Mouse (Mus musculus) kidney, embryonic 15.5 days (tissue): ENCODE measurements around the gene Rab21. TPM values are rescaled to one million over a fixed set of nuclear protein-coding genes. Genes with fewer than 3 reads are reported as not detected.

Experiments used
- ATAC-seq: fragments of 200-750 bp; cut with Nextera tagmentation; replicated peaks from 2 replicates; pipeline ENCODE4 v1.8.0; 2017; ENCODE audit warnings: moderate TSS enrichment; ENCODE audit not compliant: low FRiP score
- H3K27ac ChIP-seq: fragments of 300-500 bp; sonication (generic); 2 replicates; pipeline ENCODE4 v1.5.1; 2015; ENCODE audit warnings: mild to moderate bottlenecking, inconsistent platforms
- H3K27me3 ChIP-seq: fragments of 300-500 bp; sonication (generic); 2 replicates; pipeline ENCODE4 v1.6.1; 2015; ENCODE audit warnings: inconsistent platforms
- H3K36me3 ChIP-seq: fragments of 300-500 bp; sonication (generic); 2 replicates; pipeline ENCODE4 v1.6.1; 2015; ENCODE audit warnings: inconsistent platforms
- H3K4me1 ChIP-seq: fragments of 300-500 bp; sonication (generic); 2 replicates; pipeline ENCODE4 v1.6.1; 2015; ENCODE audit warnings: inconsistent platforms
- H3K4me2 ChIP-seq: fragments of 300-500 bp; sonication (generic); 2 replicates; pipeline ENCODE4 v1.6.1; 2015; ENCODE audit warnings: moderate library complexity, mild to moderate bottlenecking, inconsistent platforms
- H3K4me3 ChIP-seq: fragments of 300-500 bp; sonication (generic); replicated peaks from 2 replicates; pipeline ENCODE4 v1.5.1; 2015; ENCODE audit warnings: mild to moderate bottlenecking, inconsistent platforms
- H3K9ac ChIP-seq: fragments of 300-500 bp; sonication (generic); 2 replicates; pipeline ENCODE4 v1.6.1; 2015; ENCODE audit warnings: mild to moderate bottlenecking, inconsistent platforms
- H3K9me3 ChIP-seq: fragments of 300-500 bp; sonication (generic); replicated peaks from 2 replicates; pipeline ENCODE4 v1.6.1; 2016; ENCODE audit warnings: inconsistent platforms
- WGBS: fragments of 180-500 bp; shearing (Covaris S2); methylation state at CpG from one replicate; pipeline ENCODE4 v1.1.7; 2015; ENCODE audit warnings: mixed read lengths; 5-methylcytosine and 5-hydroxymethylcytosine counted together
- polyA plus RNA-seq: library from polyadenylated mRNA; unstranded; fragments of >200 nt; fragmentation: Nextera tagmentation; extraction: Ambion mirVana; gene quantifications from 2 replicates; pipeline ENCODE4 v1.2.1, GENCODE M21; 2015

Rab21 gene
- polyA plus RNA-seq: 5.3 and 5.4 TPM in 2 replicates

- Histone ChIP-seq H3K27ac (peak within 1 kb of the TSS; percentile 96), H3K9ac (peak within 1 kb of the TSS; percentile 92), H3K4me1 (peaks cover 42% of the 10 kb centered on the region), H3K9me3 (no peaks in the 10 kb centered on the region), H3K4me3 (peak within 1 kb of the TSS; percentile 80), H3K27me3 (no peaks in the 10 kb centered on the region), H3K36me3 (no peaks in the 10 kb centered on the region), H3K4me2 (peak within 1 kb of the TSS; percentile 73)
- under 1% methylated on average over 44 of the region's 48 CpGs for WGBS
- peak; percentile 91 for ATAC-seq
These were observed at the start of gene Rab21 for GRCm38 (mm10) chr10:115315473-115316171. TSS of gene Rab21 (minus strand) at chr10:115315594.

GRCm38 (mm10) chr10:115363151-115363550 lies 47.8 kb upstream of the Rab21 start:
- peaks cover under 1% of the 10 kb centered on the region; the same call in 1 of the 2 replicates for H3K36me3 ChIP-seq
- no peak overlapping the region for H3K9ac ChIP-seq
- peak overlapping the region; percentile 68 for H3K4me2 ChIP-seq
- ATAC-seq: no peak
- no peak overlapping the region for H3K27ac ChIP-seq
- H3K4me1 ChIP-seq: peaks cover 14% of the 10 kb centered on the region
- no peaks in the 10 kb centered on the region for H3K9me3 ChIP-seq
- no peaks in the 10 kb centered on the region for H3K27me3 ChIP-seq
- H3K4me3 ChIP-seq: peak overlapping the region; percentile 60
- 81% methylated on average over 4 of the region's 4 CpGs for WGBS

GRCm38 (mm10) chr10:115362623-115362964 lies 47.2 kb upstream of the Rab21 start:
- Histone ChIP-seq H3K27me3 (no peaks in the 10 kb centered on the region), H3K9ac (peak overlapping the region; percentile 40), H3K4me2 (peak overlapping the region; percentile 68), H3K4me3 (peak overlapping the region; percentile 60), H3K4me1 (peaks cover 14% of the 10 kb centered on the region), H3K36me3 (peaks cover 4% of the 10 kb centered on the region; the same call in 1 of the 2 replicates), H3K9me3 (no peaks in the 10 kb centered on the region), H3K27ac (peak overlapping the region; percentile 96)
- WGBS: 8% methylated on average over 9 of the region's 9 CpGs
- ATAC-seq: peak; percentile 5

GRCm38 (mm10) chr10:115361840-115362622 lies 46.6 kb upstream of the Rab21 start, which contains the start of gene Tmem19:
TSS of gene Tmem19 (minus strand) at chr10:115362501.
- WGBS: under 1% methylated on average over 42 of the region's 58 CpGs
- H3K27me3 ChIP-seq: no peaks in the 10 kb centered on the region
- peak within 1 kb of the TSS; percentile 96 for H3K27ac ChIP-seq
- peak within 1 kb of the TSS; percentile 40 for H3K9ac ChIP-seq
- H3K4me1 ChIP-seq: peaks cover 14% of the 10 kb centered on the region
- ATAC-seq: peak; percentile 100
- H3K9me3 ChIP-seq: no peaks in the 10 kb centered on the region
- peak within 1 kb of the TSS; percentile 60 for H3K4me3 ChIP-seq
- H3K36me3 ChIP-seq: peaks cover 8% of the 10 kb centered on the region
- H3K4me2 ChIP-seq: peak within 1 kb of the TSS; percentile 68

GRCm38 (mm10) chr10:115359066-115359465 lies 43.7 kb upstream of the Rab21 start:
- H3K4me1 ChIP-seq: peaks cover 14% of the 10 kb centered on the region
- no peak overlapping the region for H3K4me2 ChIP-seq
- H3K27me3 ChIP-seq: no peaks in the 10 kb centered on the region
- 89% methylated on average over 7 of the region's 7 CpGs for WGBS
- H3K27ac ChIP-seq: no peak overlapping the region
- no peak overlapping the region for H3K9ac ChIP-seq
- no peaks in the 10 kb centered on the region for H3K9me3 ChIP-seq
- H3K36me3 ChIP-seq: peaks cover 25% of the 10 kb centered on the region
- no peak overlapping the region for H3K4me3 ChIP-seq
- no peak for ATAC-seq

GRCm38 (mm10) chr10:115358216-115358919 lies 43.0 kb upstream of the Rab21 start:
- no peak for ATAC-seq
- no peaks in the 10 kb centered on the region for H3K27me3 ChIP-seq
- H3K4me2 ChIP-seq: no peak overlapping the region
- peaks cover 25% of the 10 kb centered on the region for H3K36me3 ChIP-seq
- WGBS: 93% methylated on average over 17 of the region's 17 CpGs
- peaks cover 14% of the 10 kb centered on the region for H3K4me1 ChIP-seq
- H3K9ac ChIP-seq: no peak overlapping the region
- no peak overlapping the region for H3K4me3 ChIP-seq
- H3K9me3 ChIP-seq: no peaks in the 10 kb centered on the region
- no peak overlapping the region for H3K27ac ChIP-seq

- WGBS: 91% methylated on average over 6 of the region's 7 CpGs
- ATAC-seq: no peak
- H3K9me3 ChIP-seq: no peaks in the 10 kb centered on the region
These were observed 40.7 kb upstream of the Rab21 start for GRCm38 (mm10) chr10:115356106-115356505.

GRCm38 (mm10) chr10:115355016-115355415 lies 39.6 kb upstream of the Rab21 start:
- Histone ChIP-seq H3K9ac (no peak overlapping the region), H3K27ac (no peak overlapping the region), H3K9me3 (no peaks in the 10 kb centered on the region), H3K4me2 (no peak overlapping the region), H3K36me3 (peaks cover 25% of the 10 kb centered on the region), H3K27me3 (no peaks in the 10 kb centered on the region), H3K4me1 (no peaks in the 10 kb centered on the region), H3K4me3 (no peak overlapping the region)
- WGBS: 94% methylated on average over 6 of the region's 6 CpGs
- ATAC-seq: no peak

More at GRCm38 (mm10) chr10:115356106-115356505, 40.7 kb upstream of the Rab21 start:
- Histone ChIP-seq H3K4me1 (peaks cover 1% of the 10 kb centered on the region; the same call in 1 of the 2 replicates), H3K27me3 (no peaks in the 10 kb centered on the region), H3K36me3 (peaks cover 25% of the 10 kb centered on the region), H3K4me3 (no peak overlapping the region), H3K4me2 (no peak overlapping the region), H3K27ac (no peak overlapping the region), H3K9ac (no peak overlapping the region)

GRCm38 (mm10) chr10:115354553-115354952 lies 39.2 kb upstream of the Rab21 start:
- Histone ChIP-seq H3K27ac (no peak overlapping the region), H3K9ac (no peak overlapping the region), H3K9me3 (no peaks in the 10 kb centered on the region), H3K4me1 (no peaks in the 10 kb centered on the region), H3K4me3 (no peak overlapping the region), H3K4me2 (no peak overlapping the region), H3K27me3 (no peaks in the 10 kb centered on the region), H3K36me3 (peaks cover 25% of the 10 kb centered on the region)
- 73% methylated on average over 6 of the region's 6 CpGs for WGBS
- ATAC-seq: no peak

- Histone ChIP-seq H3K27me3 (no peaks in the 10 kb centered on the region), H3K9me3 (no peaks in the 10 kb centered on the region), H3K4me3 (no peak overlapping the region), H3K9ac (no peak overlapping the region), H3K27ac (no peak overlapping the region), H3K36me3 (peaks cover 13% of the 10 kb centered on the region), H3K4me1 (0 out of 2 replicates have a peak, but pooled peaks cover 3% of the 10 kb centered on the region), H3K4me2 (no peak overlapping the region)
- no peak for ATAC-seq
- 86% methylated on average over 2 of the region's 2 CpGs for WGBS
These were observed 35.5 kb upstream of the Rab21 start for GRCm38 (mm10) chr10:115350810-115351397.

GRCm38 (mm10) chr10:115349509-115349908 lies 34.1 kb upstream of the Rab21 start:
- no peak overlapping the region for H3K27ac ChIP-seq
- H3K9ac ChIP-seq: no peak overlapping the region
- ATAC-seq: peak; percentile 68

More at GRCm38 (mm10) chr10:115349509-115349908, 34.1 kb upstream of the Rab21 start:
- no peaks in the 10 kb centered on the region for H3K27me3 ChIP-seq
- no peaks in the 10 kb centered on the region for H3K9me3 ChIP-seq
- H3K4me3 ChIP-seq: no peak overlapping the region
- peaks cover 15% of the 10 kb centered on the region for H3K36me3 ChIP-seq
- no peak overlapping the region for H3K4me2 ChIP-seq
- H3K4me1 ChIP-seq: 0 out of 2 replicates have a peak, but pooled peaks cover 3% of the 10 kb centered on the region
- WGBS: 73% methylated on average over 7 of the region's 7 CpGs
